Mouse (Mus musculus): Measurements from ENCODE around the gene Rtf1. TPM values are rescaled to one million over a fixed set of nuclear protein-coding genes. Genes with fewer than 3 reads are reported as not detected.

The Rtf1 gene
- polyA plus RNA-seq, 1 experiment from 2014 or later, result 46.1 TPM

Other genes with a start within 250 kb of the Rtf1 start
- 5.2 TPM in 2 replicates for gene Ino80, start 197.4 kb upstream of the Rtf1 start, polyA plus RNA-seq (2014; fragmentation: Nextera tagmentation; extraction: Ambion mirVana)
- gene Exd1, start 127.4 kb upstream of the Rtf1 start, polyA plus RNA-seq (2014; fragmentation: Nextera tagmentation; extraction: Ambion mirVana), result 0.29 and 0.43 TPM in 2 replicates
- gene Chp1, start 127.4 kb upstream of the Rtf1 start, polyA plus RNA-seq (2014; fragmentation: Nextera tagmentation; extraction: Ambion mirVana), result 60.7 and 65.5 TPM in 2 replicates
- 90.4 and 94.3 TPM in 2 replicates for gene Nusap1, start 56.8 kb upstream of the Rtf1 start, polyA plus RNA-seq (2014; fragmentation: Nextera tagmentation; extraction: Ambion mirVana)
- 33.0 and 35.6 TPM in 2 replicates for gene Oip5, start 56.6 kb upstream of the Rtf1 start, polyA plus RNA-seq (2014; fragmentation: Nextera tagmentation; extraction: Ambion mirVana)
- gene Ndufaf1, start 12.2 kb upstream of the Rtf1 start, polyA plus RNA-seq (2014; fragmentation: Nextera tagmentation; extraction: Ambion mirVana), result 43.4 and 51.7 TPM in 2 replicates
- 0.64 and 0.81 TPM in 2 replicates for gene Itpka, start 67.3 kb downstream of the Rtf1 start, polyA plus RNA-seq (2014; fragmentation: Nextera tagmentation; extraction: Ambion mirVana)
- gene Ltk, start 85.4 kb downstream of the Rtf1 start, polyA plus RNA-seq (2014; fragmentation: Nextera tagmentation; extraction: Ambion mirVana), result not detected in 2 replicates
- 26.3 and 30.7 TPM in 2 replicates for gene Rpap1, start 112.5 kb downstream of the Rtf1 start, polyA plus RNA-seq (2014; fragmentation: Nextera tagmentation; extraction: Ambion mirVana)
- 27.0 and 30.1 TPM in 2 replicates for gene Tyro3, start 122.7 kb downstream of the Rtf1 start, polyA plus RNA-seq (2014; fragmentation: Nextera tagmentation; extraction: Ambion mirVana)
- 33.1 and 36.0 TPM in 2 replicates for gene Mga, start 222.2 kb downstream of the Rtf1 start, polyA plus RNA-seq (2014; fragmentation: Nextera tagmentation; extraction: Ambion mirVana)

Data from limb, embryonic 11.5 days (tissue).